In the genomic region with DNA sequence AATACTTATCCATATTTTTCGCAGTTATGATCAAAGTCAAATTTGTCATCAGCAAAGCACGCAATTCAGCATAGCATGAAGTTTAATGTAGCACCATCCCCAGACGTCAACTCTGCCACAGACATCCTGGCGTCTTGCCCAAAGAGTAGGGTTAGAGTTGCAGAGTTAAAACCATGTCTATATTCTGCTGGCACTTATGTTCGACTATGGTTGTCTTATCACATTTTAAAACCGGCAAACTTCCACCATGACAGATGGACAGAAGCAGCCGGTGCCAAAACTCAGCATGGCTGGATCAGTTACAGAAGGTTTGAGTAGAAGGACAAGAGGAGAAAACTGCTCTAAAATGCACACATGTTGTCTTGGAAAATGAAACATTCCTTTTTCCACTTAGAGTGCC, we compare ENCODE assay signal across 13 mouse cellular contexts.
DNase-seq lines count a peak whose midpoint lies in the region; ATAC-seq and TF ChIP-seq lines count a peak whose summit lies in the region.
"Had no signal": no experiment of that assay in that cellular context is flagged by ENCODE, and none has a peak within 500 bp of the region (broad histone marks: within the 10 kb centered on the region; RNA-seq: fewer than 3 reads in every experiment).

No protein-coding gene starts in this region.

- 43% methylated on average over 7 of the region's 7 CpGs for WGBS in lung, embryonic 14.5 days

- no peak overlapping the region for H3K9ac ChIP-seq in lung, embryonic 14.5 days
- H3K9ac ChIP-seq: embryonic facial prominence, embryonic 15.5 days; intestine, embryonic 15.5 days; liver, embryonic 13.5 days; midbrain, embryonic 12.5 days had no signal

- no peaks in the 10 kb centered on the region for H3K27me3 ChIP-seq in lung, embryonic 14.5 days (ENCODE audit: insufficient read depth, low read length)
- H3K27me3 ChIP-seq: embryonic facial prominence, embryonic 15.5 days; intestine, embryonic 15.5 days; liver, embryonic 13.5 days; midbrain, embryonic 12.5 days had no signal

- H3K4me1 ChIP-seq in lung, embryonic 14.5 days (ENCODE audit: insufficient read depth): no peaks in the 10 kb centered on the region
- H3K4me1 ChIP-seq: embryonic facial prominence, embryonic 15.5 days; intestine, embryonic 15.5 days; liver, embryonic 13.5 days; midbrain, embryonic 12.5 days had no signal

- H3K36me3 ChIP-seq in lung, embryonic 14.5 days (ENCODE audit: insufficient read depth): no peaks in the 10 kb centered on the region
- H3K36me3 ChIP-seq: embryonic facial prominence, embryonic 15.5 days; intestine, embryonic 15.5 days; liver, embryonic 13.5 days; midbrain, embryonic 12.5 days had no signal

- H3K9me3 ChIP-seq in lung, embryonic 14.5 days (ENCODE audit: low read depth, low read length): no peaks in the 10 kb centered on the region
- H3K9me3 ChIP-seq: embryonic facial prominence, embryonic 15.5 days; intestine, embryonic 15.5 days; liver, embryonic 13.5 days; midbrain, embryonic 12.5 days had no signal

- no peak overlapping the region for H3K27ac ChIP-seq in lung, embryonic 14.5 days (ENCODE audit: low read depth)
- H3K27ac ChIP-seq: embryonic facial prominence, embryonic 15.5 days; intestine, embryonic 15.5 days; liver, embryonic 13.5 days; midbrain, embryonic 12.5 days had no signal

- TF ChIP-seq CTCF in lung, embryonic 14.5 days (IDR thresholded peaks at IDR 0.05; ENCODE audit: low read depth): no peak

- no peak overlapping the region for H3K4me3 ChIP-seq in lung, embryonic 14.5 days (ENCODE audit: low read depth, low read length)
- H3K4me3 ChIP-seq: embryonic facial prominence, embryonic 15.5 days; intestine, embryonic 15.5 days; liver, embryonic 13.5 days; midbrain, embryonic 12.5 days had no signal

- peak; percentile 62 for DNase-seq in lung, embryonic 14.5 days
- no peak for DNase-seq in lung, postnatal 10 days
- peak; percentile 92 to 98 for DNase-seq in cerebellum, postnatal 36 days
- peak; percentile 10 to 19 for DNase-seq in layer of hippocampus, postnatal 36 days
- peak; percentile 2 to 3 for DNase-seq in right cerebral cortex, postnatal 36 days (ENCODE audit: low spot score in 2 of 2)
- DNase-seq in thymus, postnatal 14 days: no peak
- DNase-seq in adrenal gland, adult (ENCODE audit: inconsistent age in 2 of 2, low spot score in 1 of 2): no peak
- no peak for DNase-seq in spleen, postnatal 4 days (ENCODE audit: low spot score in 2 of 2)
- DNase-seq: heart, adult 18-20 months; liver, embryonic 13.5 days had no signal

- H3K4me2 ChIP-seq in lung, embryonic 14.5 days: no peak overlapping the region
- H3K4me2 ChIP-seq: embryonic facial prominence, embryonic 15.5 days; intestine, embryonic 15.5 days; liver, embryonic 13.5 days; midbrain, embryonic 12.5 days had no signal

- no peak for ATAC-seq in lung, embryonic 14.5 days (ENCODE audit: insufficient read depth)
- ATAC-seq: intestine, embryonic 15.5 days had no signal

Comparison
In these comparisons a context has a peak if more than half of its experiments do, and no peak if none do; other contexts are left out.
1. DNase-seq: peak in lung, embryonic 14.5 days (single experiment), cerebellum, postnatal 36 days (2 of 2), layer of hippocampus, postnatal 36 days (2 of 2) and right cerebral cortex, postnatal 36 days (2 of 2); none in lung, postnatal 10 days (single experiment), thymus, postnatal 14 days (single experiment), adrenal gland, adult (0 of 2) and spleen, postnatal 4 days (0 of 2).